Mouse (Mus musculus): Measurements from ENCODE around the gene Klhl32. TPM values are rescaled to one million over a fixed set of nuclear protein-coding genes. Genes with fewer than 3 reads are reported as not detected.
"Not testable (repeated sequence)": the region's sequence is repeated elsewhere in the genome, so short reads cannot be mapped to it uniquely, and the experiment has no call there.

Klhl32 gene
- polyA plus RNA-seq (2014; fragmentation: Nextera tagmentation; extraction: Ambion mirVana), result 12.0 and 16.6 TPM in 2 replicates

- peak within 1 kb of the TSS; percentile 92 for H3K27ac ChIP-seq (ENCODE audit: low read depth, low read length)
- peak; percentile 95 for ATAC-seq
- peaks cover 12% of the 10 kb centered on the region for H3K4me1 ChIP-seq (ENCODE audit: control insufficient read depth, insufficient read depth, low read length)
- peak; percentile 93 for DNase-seq (ENCODE audit: low spot score)
- H3K4me3 ChIP-seq (ENCODE audit: low read depth, low read length), result peak within 1 kb of the TSS; percentile 60
- peak within 1 kb of the TSS; percentile 65 for H3K4me2 ChIP-seq (ENCODE audit: low read length)
- peak within 1 kb of the TSS; percentile 74 for H3K9ac ChIP-seq (ENCODE audit: low read length)
- no peaks in the 10 kb centered on the region for H3K27me3 ChIP-seq (replicated peaks; ENCODE audit: control insufficient read depth, insufficient read depth, low read length)
- no peaks in the 10 kb centered on the region for H3K36me3 ChIP-seq (ENCODE audit: control insufficient read depth, insufficient read depth, low read length)
- under 1% methylated on average over 63 of the region's 63 CpGs for WGBS
- H3K9me3 ChIP-seq (replicated peaks; ENCODE audit: control insufficient read depth, low read length), result no peaks in the 10 kb centered on the region
Measured at GRCm38 (mm10) chr4:24850401-24851325, at the start of gene Klhl32. TSS of gene Klhl32 (minus strand) at chr4:24851124.

- Histone ChIP-seq H3K27ac (ENCODE audit: low read depth, low read length) (no peak overlapping the region), H3K36me3 (ENCODE audit: control insufficient read depth, insufficient read depth, low read length) (peaks cover 19% of the 10 kb centered on the region; the same call in 1 of the 2 replicates), H3K9me3 (replicated peaks; ENCODE audit: control insufficient read depth, low read length) (no peaks in the 10 kb centered on the region), H3K4me2 (ENCODE audit: low read length) (peak overlapping the region; percentile 67), H3K4me3 (ENCODE audit: low read depth, low read length) (peak overlapping the region; percentile 83), H3K27me3 (replicated peaks; ENCODE audit: control insufficient read depth, insufficient read depth, low read length) (no peaks in the 10 kb centered on the region), H3K4me1 (ENCODE audit: control insufficient read depth, insufficient read depth, low read length) (peaks cover 6% of the 10 kb centered on the region; the same call in 1 of the 2 replicates), H3K9ac (ENCODE audit: low read length) (no peak overlapping the region; the same call in 1 of the 2 replicates)
- DNase-seq (ENCODE audit: low spot score), result no peak
- WGBS, result 40% methylated on average over 4 of the region's 4 CpGs
- ATAC-seq, result no peak
Measured at GRCm38 (mm10) chr4:24899146-24899545, 48.2 kb upstream of the Klhl32 start.

GRCm38 (mm10) chr4:24898636-24899035 is 47.7 kb upstream of the Klhl32 start:
- Histone ChIP-seq H3K9ac (ENCODE audit: low read length) (peak overlapping the region; percentile 82), H3K4me3 (ENCODE audit: low read depth, low read length) (peak overlapping the region; percentile 83), H3K27me3 (replicated peaks; ENCODE audit: control insufficient read depth, insufficient read depth, low read length) (no peaks in the 10 kb centered on the region), H3K27ac (ENCODE audit: low read depth, low read length) (no peak overlapping the region), H3K9me3 (replicated peaks; ENCODE audit: control insufficient read depth, low read length) (no peaks in the 10 kb centered on the region), H3K4me2 (ENCODE audit: low read length) (peak overlapping the region; percentile 67), H3K36me3 (ENCODE audit: control insufficient read depth, insufficient read depth, low read length) (peaks cover 19% of the 10 kb centered on the region; the same call in 1 of the 2 replicates), H3K4me1 (ENCODE audit: control insufficient read depth, insufficient read depth, low read length) (peaks cover 6% of the 10 kb centered on the region; the same call in 1 of the 2 replicates)
- ATAC-seq (no peak), DNase-seq (ENCODE audit: low spot score) (peak; percentile 14)
- 28% methylated on average over 8 of the region's 8 CpGs for WGBS

- DNase-seq (ENCODE audit: low spot score), result peak; percentile 95
Measured at GRCm38 (mm10) chr4:24897851-24898515, 47.1 kb upstream of the Klhl32 start, which contains the start of gene Ndufaf4. TSS of gene Ndufaf4 (plus strand) at chr4:24898083.

GRCm38 (mm10) chr4:24897351-24897750 is 46.4 kb upstream of the Klhl32 start:
- no peak overlapping the region for H3K27ac ChIP-seq (ENCODE audit: low read depth, low read length)
- H3K9ac ChIP-seq (ENCODE audit: low read length), result peak overlapping the region; percentile 82
- peaks cover 6% of the 10 kb centered on the region; the same call in 1 of the 2 replicates for H3K4me1 ChIP-seq (ENCODE audit: control insufficient read depth, insufficient read depth, low read length)
- DNase-seq (ENCODE audit: low spot score), result peak; percentile 38
- no peaks in the 10 kb centered on the region for H3K27me3 ChIP-seq (replicated peaks; ENCODE audit: control insufficient read depth, insufficient read depth, low read length)
- peak overlapping the region; percentile 83 for H3K4me3 ChIP-seq (ENCODE audit: low read depth, low read length)
- H3K9me3 ChIP-seq (replicated peaks; ENCODE audit: control insufficient read depth, low read length), result no peaks in the 10 kb centered on the region
- peak overlapping the region; percentile 67 for H3K4me2 ChIP-seq (ENCODE audit: low read length)
- H3K36me3 ChIP-seq (ENCODE audit: control insufficient read depth, insufficient read depth, low read length), result 0 out of 2 replicates have a peak, but pooled peaks cover 9% of the 10 kb centered on the region
- WGBS, result 20% methylated on average over 7 of the region's 7 CpGs
- ATAC-seq, result peak; percentile 49

More at GRCm38 (mm10) chr4:24897851-24898515, 47.1 kb upstream of the Klhl32 start, which contains the start of gene Ndufaf4:
- H3K4me1 ChIP-seq (ENCODE audit: control insufficient read depth, insufficient read depth, low read length), result peaks cover 6% of the 10 kb centered on the region; the same call in 1 of the 2 replicates
- under 1% methylated on average over 58 of the region's 58 CpGs for WGBS
- peak within 1 kb of the TSS; percentile 83 for H3K4me3 ChIP-seq (ENCODE audit: low read depth, low read length)
- H3K36me3 ChIP-seq (ENCODE audit: control insufficient read depth, insufficient read depth, low read length), result peaks cover 13% of the 10 kb centered on the region; the same call in 1 of the 2 replicates
- H3K9ac ChIP-seq (ENCODE audit: low read length), result peak within 1 kb of the TSS; percentile 82
- H3K9me3 ChIP-seq (replicated peaks; ENCODE audit: control insufficient read depth, low read length), result no peaks in the 10 kb centered on the region
- H3K27ac ChIP-seq (ENCODE audit: low read depth, low read length), result no peak within 1 kb of the TSS
- H3K27me3 ChIP-seq (replicated peaks; ENCODE audit: control insufficient read depth, insufficient read depth, low read length), result no peaks in the 10 kb centered on the region
- ATAC-seq, result peak; percentile 98
- peak within 1 kb of the TSS; percentile 67 for H3K4me2 ChIP-seq (ENCODE audit: low read length)

- Histone ChIP-seq H3K9me3 (replicated peaks; ENCODE audit: control insufficient read depth, low read length) (no peaks in the 10 kb centered on the region), H3K36me3 (ENCODE audit: control insufficient read depth, insufficient read depth, low read length) (0 out of 2 replicates have a peak, but pooled peaks cover 9% of the 10 kb centered on the region), H3K4me1 (ENCODE audit: control insufficient read depth, insufficient read depth, low read length) (peaks cover 6% of the 10 kb centered on the region; the same call in 1 of the 2 replicates), H3K4me2 (ENCODE audit: low read length) (peak overlapping the region; percentile 67), H3K4me3 (ENCODE audit: low read depth, low read length) (no peak overlapping the region), H3K27me3 (replicated peaks; ENCODE audit: control insufficient read depth, insufficient read depth, low read length) (no peaks in the 10 kb centered on the region), H3K9ac (ENCODE audit: low read length) (no peak overlapping the region), H3K27ac (ENCODE audit: low read depth, low read length) (no peak overlapping the region)
- DNase-seq (ENCODE audit: low spot score) (peak; percentile 90), ATAC-seq (peak; percentile 25; the same call in 1 of the 2 replicates)
- WGBS, result 0% methylated on average over 1 of the region's 1 CpGs
Measured at GRCm38 (mm10) chr4:24896829-24897228, 45.9 kb upstream of the Klhl32 start.

GRCm38 (mm10) chr4:24894625-24895024 is 43.7 kb upstream of the Klhl32 start:
- Histone ChIP-seq H3K9me3 (replicated peaks; ENCODE audit: control insufficient read depth, low read length) (no peaks in the 10 kb centered on the region), H3K4me3 (ENCODE audit: low read depth, low read length) (no peak overlapping the region), H3K36me3 (ENCODE audit: control insufficient read depth, insufficient read depth, low read length) (no peaks in the 10 kb centered on the region), H3K4me1 (ENCODE audit: control insufficient read depth, insufficient read depth, low read length) (peaks cover 6% of the 10 kb centered on the region; the same call in 1 of the 2 replicates), H3K9ac (ENCODE audit: low read length) (no peak overlapping the region), H3K27me3 (replicated peaks; ENCODE audit: control insufficient read depth, insufficient read depth, low read length) (no peaks in the 10 kb centered on the region), H3K4me2 (ENCODE audit: low read length) (no peak overlapping the region), H3K27ac (ENCODE audit: low read depth, low read length) (no peak overlapping the region)
- 78% methylated on average over 4 of the region's 4 CpGs for WGBS
- ATAC-seq, result no peak
- no peak for DNase-seq (ENCODE audit: low spot score)

GRCm38 (mm10) chr4:24892293-24892692 is 41.4 kb upstream of the Klhl32 start:
- H3K4me2 ChIP-seq (ENCODE audit: low read length); H3K9ac ChIP-seq (ENCODE audit: low read length); H3K4me1 ChIP-seq (ENCODE audit: control insufficient read depth, insufficient read depth, low read length); H3K4me3 ChIP-seq (ENCODE audit: low read depth, low read length); DNase-seq (ENCODE audit: low spot score); ATAC-seq; H3K27me3 ChIP-seq (replicated peaks; ENCODE audit: control insufficient read depth, insufficient read depth, low read length); H3K27ac ChIP-seq (ENCODE audit: low read depth, low read length); H3K9me3 ChIP-seq (replicated peaks; ENCODE audit: control insufficient read depth, low read length); H3K36me3 ChIP-seq (ENCODE audit: control insufficient read depth, insufficient read depth, low read length): not testable (repeated sequence)
- 52% methylated on average over 2 of the region's 2 CpGs for WGBS
